Mouse (Mus musculus) liver, embryonic 13.5 days (tissue): Measurements from ENCODE around the gene Cad. TPM values are rescaled to one million over a fixed set of nuclear protein-coding genes. Genes with fewer than 3 reads are reported as not detected.
"Not testable (repeated sequence)": the region's sequence is repeated elsewhere in the genome, so short reads cannot be mapped to it uniquely, and the experiment has no call there.

Source experiments
- ATAC-seq: fragments of 200-750 bp; cut with Nextera tagmentation; 2 replicates; pipeline ENCODE4 v1.8.0; 2017; ENCODE audit warnings: low read depth, mild to moderate bottlenecking, moderate number of reproducible peaks, moderate library complexity
- DNase-seq: peaks from one replicate; pipeline ENCODE4 v3.0.0; 2022
- H3K27ac ChIP-seq: fragments of 300-500 bp; sonication (generic); 2 replicates; pipeline ENCODE4 v1.5.1; 2015; ENCODE audit warnings: moderate library complexity, mild to moderate bottlenecking, inconsistent platforms
- H3K27me3 ChIP-seq: fragments of 300-500 bp; sonication (generic); 2 replicates; pipeline ENCODE4 v1.6.1; 2015; ENCODE audit warnings: mild to moderate bottlenecking, inconsistent platforms
- H3K36me3 ChIP-seq: fragments of 300-500 bp; sonication (generic); 2 replicates; pipeline ENCODE4 v1.6.1; 2015; ENCODE audit warnings: mild to moderate bottlenecking, inconsistent platforms
- H3K4me1 ChIP-seq: fragments of 300-500 bp; sonication (generic); replicated peaks from 2 replicates; pipeline ENCODE4 v1.6.1; 2015; ENCODE audit warnings: inconsistent platforms
- H3K4me2 ChIP-seq: fragments of 300-500 bp; sonication (generic); 2 replicates; pipeline ENCODE4 v1.6.1; 2015; ENCODE audit warnings: inconsistent platforms, mild to moderate bottlenecking, moderate library complexity
- H3K4me3 ChIP-seq: fragments of 300-500 bp; sonication (generic); replicated peaks from 2 replicates; pipeline ENCODE4 v1.5.1; 2015; ENCODE audit warnings: mild to moderate bottlenecking, inconsistent platforms
- H3K9ac ChIP-seq: fragments of 300-500 bp; sonication (generic); 2 replicates; pipeline ENCODE4 v1.6.1; 2015; ENCODE audit warnings: mild to moderate bottlenecking, inconsistent platforms
- H3K9me3 ChIP-seq: fragments of 300-500 bp; sonication (generic); replicated peaks from 2 replicates; pipeline ENCODE4 v1.6.1; 2016; ENCODE audit warnings: inconsistent platforms
- WGBS: fragments of 180-500 bp; shearing (Covaris S2); methylation state at CpG from one replicate; pipeline ENCODE4 v1.1.7; 2015; ENCODE audit not compliant: insufficient replicate concordance; 5-methylcytosine and 5-hydroxymethylcytosine counted together
- polyA plus RNA-seq: library from polyadenylated mRNA; unstranded; fragments of >200 nt; fragmentation: Nextera tagmentation; extraction: Ambion mirVana; gene quantifications from 2 replicates; pipeline ENCODE4 v1.2.1, GENCODE M21; 2015

Gene Cad
- polyA plus RNA-seq, 1 experiment from 2014 or later, result 20.1 TPM

DNA sequence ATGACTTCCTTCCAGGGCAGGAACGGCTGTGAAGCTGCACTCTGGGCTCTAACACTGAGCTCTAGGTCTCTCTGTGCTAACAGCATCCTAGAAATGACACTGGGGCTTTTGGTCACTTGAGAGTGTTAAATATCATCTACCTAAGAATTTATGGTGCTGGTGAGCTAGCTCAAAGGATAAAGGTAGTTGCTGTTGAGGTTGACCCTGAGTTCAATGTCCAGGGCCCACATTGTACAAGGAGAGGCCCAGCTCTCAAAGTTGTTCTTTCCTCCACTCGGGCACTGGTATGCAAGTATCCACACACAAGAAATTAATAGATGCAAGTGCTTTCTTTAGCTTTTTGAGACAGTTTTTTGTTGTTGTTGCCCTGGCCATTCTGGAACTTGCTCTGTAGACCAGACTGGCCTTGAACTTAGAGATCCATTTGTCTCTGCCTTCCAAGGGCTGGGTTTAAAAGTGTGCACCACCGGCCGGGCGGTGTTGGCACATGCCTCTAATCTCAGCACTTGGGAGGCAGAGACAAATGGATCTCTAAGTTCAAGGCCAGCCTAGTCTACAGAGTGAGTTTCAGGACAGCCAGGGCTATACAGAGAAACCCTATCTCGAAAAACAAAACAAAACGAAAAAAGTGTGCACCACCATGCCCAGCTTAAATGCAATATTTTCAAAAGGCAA is 16.3 kb upstream of the Cad start:
- ATAC-seq, result no peak
- H3K27me3 ChIP-seq, result no peaks in the 10 kb centered on the region

GRCm38 (mm10) chr5:31046416-31046815 is 8.2 kb upstream of the Cad start:
- Histone ChIP-seq H3K9ac (no peak overlapping the region), H3K36me3 (peaks cover 17% of the 10 kb centered on the region; the same call in 1 of the 2 replicates), H3K27me3 (no peaks in the 10 kb centered on the region), H3K4me2 (no peak overlapping the region), H3K4me3 (no peak overlapping the region), H3K4me1 (peaks cover 27% of the 10 kb centered on the region), H3K9me3 (no peaks in the 10 kb centered on the region), H3K27ac (no peak overlapping the region)
- DNase-seq, result no peak
- 85% methylated on average over 6 of the region's 6 CpGs for WGBS
- ATAC-seq, result no peak

More for the DNA sequence above, 16.3 kb upstream of the Cad start:
- H3K4me1 ChIP-seq, result 0 out of 2 replicates have a peak, but pooled peaks cover 5% of the 10 kb centered on the region
- H3K36me3 ChIP-seq, result peaks cover 46% of the 10 kb centered on the region; the same call in 1 of the 2 replicates
- no peaks in the 10 kb centered on the region for H3K9me3 ChIP-seq
- H3K27ac ChIP-seq, result no peak overlapping the region
- no peak overlapping the region for H3K4me2 ChIP-seq
- no peak overlapping the region for H3K9ac ChIP-seq
- no peak overlapping the region for H3K4me3 ChIP-seq
- WGBS, result 83% methylated on average over 7 of the region's 7 CpGs
- no peak for DNase-seq

GRCm38 (mm10) chr5:31047074-31047473 is 7.5 kb upstream of the Cad start:
- ATAC-seq (no peak), DNase-seq (no peak)
- H3K27ac ChIP-seq, result no peak overlapping the region
- 18% methylated on average over 5 of the region's 5 CpGs for WGBS
- peak overlapping the region; percentile 88 for H3K9ac ChIP-seq
- H3K4me3 ChIP-seq, result peak overlapping the region; percentile 83
- no peaks in the 10 kb centered on the region for H3K9me3 ChIP-seq
- no peaks in the 10 kb centered on the region for H3K27me3 ChIP-seq
- H3K36me3 ChIP-seq, result peaks cover 17% of the 10 kb centered on the region; the same call in 1 of the 2 replicates
- peaks cover 27% of the 10 kb centered on the region for H3K4me1 ChIP-seq
- peak overlapping the region; percentile 91 for H3K4me2 ChIP-seq

- H3K27ac ChIP-seq, result peak within 1 kb of the TSS; percentile 88
- under 1% methylated on average over 73 of the region's 73 CpGs for WGBS
- H3K4me3 ChIP-seq, result peak within 1 kb of the TSS; percentile 83
- peak; percentile 95 for ATAC-seq
- peak; percentile 98 for DNase-seq
- H3K27me3 ChIP-seq, result no peaks in the 10 kb centered on the region
- H3K4me2 ChIP-seq, result peak within 1 kb of the TSS; percentile 91
- no peaks in the 10 kb centered on the region for H3K9me3 ChIP-seq
- H3K36me3 ChIP-seq, result peaks cover 9% of the 10 kb centered on the region; the same call in 1 of the 2 replicates
- H3K4me1 ChIP-seq, result peaks cover 27% of the 10 kb centered on the region
- H3K9ac ChIP-seq, result peak within 1 kb of the TSS; percentile 88
These were observed 6.5 kb upstream of the Cad start, which contains the start of gene Atraid for GRCm38 (mm10) chr5:31047848-31048762. Gene Atraid, plus strand, starts transcription at chr5:31048312.

DNA sequence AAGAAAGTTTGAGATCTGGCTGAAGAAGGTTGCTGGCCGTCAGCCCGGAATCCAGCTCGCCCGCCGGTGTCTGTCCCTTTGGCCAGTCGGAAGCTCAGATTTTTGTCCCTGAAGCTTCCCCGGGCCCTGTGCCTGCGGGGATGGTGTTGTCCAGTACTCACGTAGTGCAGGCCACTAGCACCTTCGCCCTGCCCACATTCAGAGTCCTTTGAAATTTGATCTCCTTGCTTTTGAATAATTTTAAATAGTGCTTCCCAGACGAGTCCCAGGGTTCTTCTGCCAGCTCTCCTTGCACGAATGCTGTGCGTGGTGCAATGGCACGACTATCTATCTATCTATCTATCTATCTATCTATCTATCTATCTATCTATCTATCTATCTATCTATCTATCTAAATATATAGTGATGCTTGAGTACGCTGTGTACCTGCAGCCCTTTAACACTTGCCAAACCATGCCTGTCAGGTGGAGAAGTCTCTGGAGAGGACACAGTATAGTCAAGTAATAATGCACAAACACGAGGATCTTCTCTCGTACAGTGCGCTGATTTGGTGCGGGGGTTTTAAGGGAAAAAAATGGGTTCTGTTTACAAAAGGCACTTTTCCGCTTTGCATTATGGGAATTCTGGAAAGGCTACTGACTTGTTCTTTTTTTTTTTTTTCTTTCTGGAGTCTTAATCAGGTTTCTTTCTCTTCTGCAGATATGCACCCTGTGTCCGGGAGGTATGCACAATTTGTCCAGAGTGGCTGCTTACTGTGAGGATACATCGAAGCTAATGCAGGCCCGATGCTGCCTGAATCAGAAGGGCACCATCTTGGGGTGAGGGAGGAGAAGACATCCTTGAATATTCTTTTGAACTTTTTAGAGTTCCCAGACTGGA is 5.6 kb upstream of the Cad start, which contains the start of gene Slc5a6:
Gene Slc5a6, minus strand, starts transcription at position 162 of the 879 bp plus-strand sequence.
- H3K4me2 ChIP-seq, result peak within 1 kb of the TSS; percentile 91
- H3K36me3 ChIP-seq, result peaks cover 4% of the 10 kb centered on the region; the same call in 1 of the 2 replicates
- 2% methylated on average over 23 of the region's 23 CpGs for WGBS
- H3K9ac ChIP-seq, result peak within 1 kb of the TSS; percentile 88
- no peaks in the 10 kb centered on the region for H3K9me3 ChIP-seq
- H3K4me3 ChIP-seq, result peak within 1 kb of the TSS; percentile 83
- peak; percentile 18 for ATAC-seq
- no peaks in the 10 kb centered on the region for H3K27me3 ChIP-seq
- H3K27ac ChIP-seq, result peak within 1 kb of the TSS; percentile 88
- DNase-seq, result peak; percentile 54
- peaks cover 30% of the 10 kb centered on the region for H3K4me1 ChIP-seq

DNA sequence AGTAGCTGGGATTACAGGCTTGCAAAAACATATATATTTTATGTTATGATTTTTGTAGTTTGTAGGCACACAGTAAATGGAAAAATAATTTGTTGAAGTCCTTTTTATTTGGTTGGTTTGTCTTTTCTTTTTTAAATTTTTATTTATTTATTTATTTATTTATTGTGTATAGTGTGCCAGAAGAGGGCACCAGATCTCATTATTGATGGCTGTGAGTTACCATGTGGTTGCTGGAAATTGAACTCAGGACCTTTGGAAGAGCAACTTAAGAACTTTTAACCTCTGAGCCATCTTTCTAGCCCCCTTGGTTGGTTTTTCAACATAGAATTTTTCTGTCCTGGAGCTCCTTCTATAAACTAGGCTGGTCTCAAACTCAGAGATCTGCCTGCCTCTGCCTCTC is 4.2 kb upstream of the Cad start:
- no peaks in the 10 kb centered on the region for H3K27me3 ChIP-seq
- DNase-seq (no peak), ATAC-seq (no peak)
- no peaks in the 10 kb centered on the region for H3K9me3 ChIP-seq
- H3K4me1 ChIP-seq, result peaks cover 37% of the 10 kb centered on the region
- H3K4me3 ChIP-seq, result no peak overlapping the region
- peaks cover 4% of the 10 kb centered on the region; the same call in 1 of the 2 replicates for H3K36me3 ChIP-seq
- H3K9ac ChIP-seq, result no peak overlapping the region
- no peak overlapping the region for H3K27ac ChIP-seq
- no peak overlapping the region for H3K4me2 ChIP-seq

GRCm38 (mm10) chr5:31053728-31054127 is 852 bp upstream of the Cad start:
- DNase-seq, H3K27me3 ChIP-seq, H3K9me3 ChIP-seq, ATAC-seq: not testable (repeated sequence)
- Histone ChIP-seq H3K27ac (peak overlapping the region; percentile 76), H3K4me3 (peak overlapping the region; percentile 78), H3K9ac (peak overlapping the region; percentile 90), H3K36me3 (peaks cover 24% of the 10 kb centered on the region), H3K4me1 (peaks cover 38% of the 10 kb centered on the region), H3K4me2 (peak overlapping the region; percentile 100)
- 77% methylated on average over 4 of the region's 4 CpGs for WGBS

GRCm38 (mm10) chr5:31055216-31056140 is 898 bp downstream of the Cad start:
- Histone ChIP-seq H3K4me2 (peak overlapping the region; percentile 100), H3K4me1 (peaks cover 29% of the 10 kb centered on the region), H3K4me3 (peak overlapping the region; percentile 78), H3K36me3 (peaks cover 41% of the 10 kb centered on the region), H3K9ac (peak overlapping the region; percentile 90), H3K27me3 (no peaks in the 10 kb centered on the region), H3K9me3 (no peaks in the 10 kb centered on the region), H3K27ac (peak overlapping the region; percentile 76)
- WGBS, result 15% methylated on average over 19 of the region's 19 CpGs
- DNase-seq (no peak), ATAC-seq (no peak; the same call in 1 of the 2 replicates)

GRCm38 (mm10) chr5:31069810-31070209 is 15.2 kb downstream of the Cad start:
- Histone ChIP-seq H3K4me2 (no peak overlapping the region), H3K9me3 (no peaks in the 10 kb centered on the region), H3K4me1 (no peaks in the 10 kb centered on the region), H3K27ac (no peak overlapping the region), H3K4me3 (no peak overlapping the region), H3K9ac (no peak overlapping the region), H3K27me3 (no peaks in the 10 kb centered on the region), H3K36me3 (peaks cover 98% of the 10 kb centered on the region)
- DNase-seq (no peak), ATAC-seq (no peak)
- 79% methylated on average over 3 of the region's 3 CpGs for WGBS

DNA sequence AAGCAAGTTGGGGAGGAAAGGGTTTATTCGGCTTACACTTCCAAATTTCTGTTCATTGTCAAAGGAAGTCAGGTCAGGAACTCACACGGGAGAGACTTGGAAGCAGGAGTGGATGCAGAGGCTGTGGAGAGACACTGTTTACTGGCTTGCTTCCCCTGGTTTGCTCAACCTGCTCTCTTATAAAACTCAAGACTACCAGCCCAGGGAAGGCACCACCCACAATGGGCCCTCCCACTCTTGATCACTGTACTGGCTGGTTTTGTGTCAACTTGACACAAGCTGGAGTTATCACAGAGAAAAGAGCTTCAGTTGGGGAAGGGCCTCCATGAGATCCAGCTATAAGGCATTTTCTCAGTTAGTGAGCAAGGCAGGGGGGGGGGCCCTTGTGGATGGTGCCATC is 16.5 kb downstream of the Cad start:
- no peaks in the 10 kb centered on the region for H3K4me1 ChIP-seq
- DNase-seq (no peak), ATAC-seq (no peak)
- H3K4me3 ChIP-seq, result no peak overlapping the region
- peaks cover 100% of the 10 kb centered on the region for H3K36me3 ChIP-seq
- H3K27ac ChIP-seq, result no peak overlapping the region
- WGBS, result 76% methylated on average over 2 of the region's 2 CpGs
- no peak overlapping the region for H3K9ac ChIP-seq
- H3K9me3 ChIP-seq, result no peaks in the 10 kb centered on the region
- no peak overlapping the region for H3K4me2 ChIP-seq
- H3K27me3 ChIP-seq, result no peaks in the 10 kb centered on the region
